Mouse (Mus musculus): ENCODE results near the gene Ncoa3.

- TF ChIP-seq CTCF (IDR thresholded peaks at IDR 0.05; ENCODE audit: control insufficient read depth, insufficient read depth, low read length), result no peak
- TF ChIP-seq POLR2A (IDR thresholded peaks at IDR 0.05; ENCODE audit: borderline replicate concordance, control insufficient read depth, low read depth, low read length), result no peak
Observed at GRCm38 (mm10) chr2:165957257-165957828, 35.1 kb upstream of the Ncoa3 start.
